Mouse (Mus musculus) forebrain, embryonic 10.5 days (tissue): ENCODE data around the gene Aebp2. TPM values are rescaled to one million over a fixed set of nuclear protein-coding genes. Genes with fewer than 3 reads are reported as not detected.

Experiments
- DNase-seq: peaks from one replicate; pipeline ENCODE4 v3.0.0-alpha.2; 2017; ENCODE audit warnings: low spot score; ENCODE audit errors: extremely low spot score
- H3K27ac ChIP-seq: fragments of 300-500 bp; sonication (generic); 2 replicates; pipeline ENCODE4 v1.5.1; 2016; ENCODE audit warnings: mild to moderate bottlenecking
- H3K27me3 ChIP-seq: fragments of 300-500 bp; sonication (generic); 2 replicates; pipeline ENCODE4 v1.6.1; 2016; ENCODE audit warnings: mild to moderate bottlenecking; ENCODE audit not compliant: poor library complexity, severe bottlenecking
- H3K36me3 ChIP-seq: fragments of 300-500 bp; sonication (generic); replicated peaks from 2 replicates; pipeline ENCODE4 v1.6.1; 2016; ENCODE audit warnings: mild to moderate bottlenecking, moderate library complexity
- H3K4me1 ChIP-seq: fragments of 300-500 bp; sonication (generic); 2 replicates; pipeline ENCODE4 v1.6.1; 2016
- H3K4me3 ChIP-seq: fragments of 300-500 bp; sonication (generic); 2 replicates; pipeline ENCODE4 v1.5.1; 2016; ENCODE audit warnings: mild to moderate bottlenecking, moderate library complexity
- H3K9me3 ChIP-seq: fragments of 300-500 bp; sonication (generic); 2 replicates; pipeline ENCODE4 v1.6.1; 2016; ENCODE audit warnings: mild to moderate bottlenecking, moderate library complexity
- WGBS: fragments of 180-500 bp; shearing (Covaris S2); methylation state at CpG from one replicate; pipeline ENCODE4 v1.1.7; 2016; 5-methylcytosine and 5-hydroxymethylcytosine counted together
- polyA plus RNA-seq: library from polyadenylated mRNA; unstranded; fragments of >200 nt; fragmentation: Nextera tagmentation; extraction: Ambion mirVana; gene quantifications from 2 replicates; pipeline ENCODE4 v1.2.1, GENCODE M21; 2016

Gene Aebp2
- polyA plus RNA-seq, 1 experiment from 2014 or later = 11.5 TPM

DNA sequence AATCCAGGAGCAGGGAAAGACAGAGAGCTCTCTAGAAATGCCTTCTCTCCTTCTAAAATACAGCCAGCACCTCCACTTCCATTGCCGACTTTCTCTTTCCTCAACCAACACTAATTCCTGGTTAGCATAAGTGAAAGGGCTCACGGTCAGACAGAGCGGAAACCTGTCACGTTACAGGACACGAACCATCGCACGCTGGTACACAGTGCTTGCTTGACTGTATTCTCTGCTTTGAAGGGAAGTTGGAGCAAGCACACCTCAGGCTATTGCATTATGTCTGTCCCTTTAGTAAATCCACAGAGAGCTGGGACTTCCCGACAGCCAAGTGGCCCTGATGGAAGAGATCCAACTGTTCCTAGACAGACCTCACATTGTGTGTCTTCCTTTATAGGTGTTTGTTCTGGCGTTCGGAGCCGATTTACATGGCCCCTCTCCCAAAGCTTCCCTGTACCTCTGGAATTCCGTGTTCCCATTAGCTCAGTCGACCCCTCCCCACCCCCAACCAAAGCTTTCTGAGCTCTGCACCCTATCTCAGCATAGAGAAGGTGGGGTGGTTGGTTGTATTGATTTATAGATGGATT is 10.5 kb upstream of the Aebp2 start:
- no peak for DNase-seq
- Histone ChIP-seq H3K4me3 (no peak overlapping the region), H3K9me3 (no peaks in the 10 kb centered on the region), H3K36me3 (no peaks in the 10 kb centered on the region), H3K4me1 (no peaks in the 10 kb centered on the region), H3K27ac (no peak overlapping the region), H3K27me3 (peaks cover 8% of the 10 kb centered on the region)
- WGBS = 82% methylated on average over 13 of the region's 13 CpGs

- no peaks in the 10 kb centered on the region for H3K27me3 ChIP-seq
- WGBS = 79% methylated on average over 3 of the region's 3 CpGs
- H3K9me3 ChIP-seq = no peaks in the 10 kb centered on the region
- no peaks in the 10 kb centered on the region for H3K4me1 ChIP-seq
- no peaks in the 10 kb centered on the region for H3K36me3 ChIP-seq
- no peak overlapping the region for H3K4me3 ChIP-seq
- DNase-seq = no peak
- H3K27ac ChIP-seq = no peak overlapping the region
These were observed 8.6 kb upstream of the Aebp2 start for GRCm38 (mm10) chr6:140613822-140614221.

GRCm38 (mm10) chr6:140614711-140615110 is 7.8 kb upstream of the Aebp2 start:
- Histone ChIP-seq H3K27ac (no peak overlapping the region), H3K4me1 (no peaks in the 10 kb centered on the region), H3K36me3 (no peaks in the 10 kb centered on the region), H3K9me3 (no peaks in the 10 kb centered on the region), H3K27me3 (no peaks in the 10 kb centered on the region), H3K4me3 (no peak overlapping the region)
- 96% methylated on average over 11 of the region's 11 CpGs for WGBS
- DNase-seq = no peak

DNA sequence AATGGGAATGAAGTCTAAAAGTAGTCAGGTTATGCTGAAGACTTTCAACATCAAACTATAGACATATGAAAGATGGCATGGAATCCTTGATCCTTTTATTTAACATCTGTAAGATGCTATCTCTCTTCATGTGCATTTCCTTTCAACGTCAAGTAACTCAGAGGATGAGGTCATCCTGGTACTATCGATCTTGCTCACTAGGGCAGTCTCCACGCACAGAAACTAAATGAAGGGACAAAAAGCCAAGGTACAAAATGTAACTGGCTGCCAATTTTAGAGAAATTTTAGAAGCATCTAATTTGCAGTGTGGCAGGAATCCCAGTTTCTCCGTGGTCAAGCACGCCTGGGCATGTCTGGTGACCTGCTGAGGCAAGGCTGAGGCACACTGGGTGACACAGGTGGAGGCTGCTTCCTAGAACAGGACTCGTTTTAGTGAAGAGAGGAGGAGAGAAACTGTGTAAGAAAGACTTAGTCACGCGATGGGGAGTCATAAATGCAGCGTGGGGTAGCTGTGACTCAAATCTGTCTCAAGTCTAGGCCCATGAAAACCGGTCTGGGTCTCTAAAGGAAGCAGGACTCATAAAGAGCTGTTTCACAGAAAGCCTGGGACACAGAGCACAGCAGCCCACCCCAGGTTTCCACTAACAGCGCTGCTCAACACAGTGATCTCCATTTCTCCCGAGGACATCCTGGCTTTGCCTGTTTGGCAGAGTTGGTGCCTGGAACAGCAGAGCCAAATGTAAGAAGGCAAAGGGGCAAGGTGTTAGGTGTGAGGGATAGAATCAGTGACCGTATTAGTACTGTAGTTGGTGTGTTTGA is 1.7 kb upstream of the Aebp2 start:
- Histone ChIP-seq H3K9me3 (no peaks in the 10 kb centered on the region), H3K27ac (no peak overlapping the region), H3K4me1 (peaks cover 17% of the 10 kb centered on the region), H3K27me3 (peaks cover 20% of the 10 kb centered on the region), H3K4me3 (no peak overlapping the region), H3K36me3 (no peaks in the 10 kb centered on the region)
- no peak for DNase-seq
- WGBS = 69% methylated on average over 13 of the region's 13 CpGs

DNA sequence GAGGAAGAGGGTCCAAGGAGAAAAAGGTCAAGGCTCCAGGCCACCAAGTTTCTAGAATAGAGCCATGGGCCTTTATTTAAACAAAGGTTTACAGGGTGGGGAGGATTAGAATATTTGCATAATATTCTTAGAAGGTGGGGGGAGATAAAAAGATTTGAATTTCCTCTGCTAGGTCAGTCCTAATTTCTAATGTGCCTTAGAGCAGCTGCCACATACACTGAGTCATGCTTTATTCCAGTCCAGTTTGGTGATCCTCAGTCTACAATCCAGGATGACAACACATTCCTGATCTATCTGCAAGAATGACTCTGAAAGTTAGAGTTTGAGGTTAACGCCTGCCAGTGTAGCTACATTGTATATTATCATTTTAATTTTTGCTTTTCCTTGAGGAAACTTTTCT is 841 bp upstream of the Aebp2 start:
- H3K4me3 ChIP-seq = no peak overlapping the region
- no peaks in the 10 kb centered on the region for H3K9me3 ChIP-seq
- H3K27me3 ChIP-seq = peaks cover 20% of the 10 kb centered on the region
- no peak for DNase-seq
- H3K4me1 ChIP-seq = peaks cover 26% of the 10 kb centered on the region
- 96% methylated on average over 1 of the region's 1 CpGs for WGBS
- H3K36me3 ChIP-seq = no peaks in the 10 kb centered on the region; the same call in 1 of the 2 replicates
- H3K27ac ChIP-seq = no peak overlapping the region

- WGBS = under 1% methylated on average over 114 of the region's 117 CpGs
- Histone ChIP-seq H3K4me1 (peaks cover 41% of the 10 kb centered on the region), H3K36me3 (no peaks in the 10 kb centered on the region; the same call in 1 of the 2 replicates), H3K9me3 (no peaks in the 10 kb centered on the region), H3K27ac (peak overlapping the region; percentile 98), H3K27me3 (peaks cover 20% of the 10 kb centered on the region), H3K4me3 (peak overlapping the region; percentile 97)
- peak; percentile 85 for DNase-seq
These were observed 998 bp downstream of the Aebp2 start for GRCm38 (mm10) chr6:140623226-140624095.

- under 1% methylated on average over 79 of the region's 80 CpGs for WGBS
- peaks cover 50% of the 10 kb centered on the region for H3K4me1 ChIP-seq
- DNase-seq = peak; percentile 50
These were observed 1.9 kb downstream of the Aebp2 start for GRCm38 (mm10) chr6:140624096-140625051.

GRCm38 (mm10) chr6:140629176-140629859 is 6.9 kb downstream of the Aebp2 start:
- H3K36me3 ChIP-seq = peaks cover 14% of the 10 kb centered on the region
- no peak overlapping the region for H3K27ac ChIP-seq
- H3K9me3 ChIP-seq = no peaks in the 10 kb centered on the region
- no peaks in the 10 kb centered on the region for H3K27me3 ChIP-seq
- H3K4me3 ChIP-seq = no peak overlapping the region
- no peak for DNase-seq
- WGBS = 87% methylated on average over 4 of the region's 4 CpGs
- peaks cover 56% of the 10 kb centered on the region for H3K4me1 ChIP-seq

More at GRCm38 (mm10) chr6:140624096-140625051, 1.9 kb downstream of the Aebp2 start:
- no peaks in the 10 kb centered on the region; the same call in 1 of the 2 replicates for H3K36me3 ChIP-seq
- H3K27me3 ChIP-seq = peaks cover 20% of the 10 kb centered on the region
- H3K27ac ChIP-seq = peak overlapping the region; percentile 98
- no peaks in the 10 kb centered on the region for H3K9me3 ChIP-seq
- peak overlapping the region; percentile 97 for H3K4me3 ChIP-seq

DNA sequence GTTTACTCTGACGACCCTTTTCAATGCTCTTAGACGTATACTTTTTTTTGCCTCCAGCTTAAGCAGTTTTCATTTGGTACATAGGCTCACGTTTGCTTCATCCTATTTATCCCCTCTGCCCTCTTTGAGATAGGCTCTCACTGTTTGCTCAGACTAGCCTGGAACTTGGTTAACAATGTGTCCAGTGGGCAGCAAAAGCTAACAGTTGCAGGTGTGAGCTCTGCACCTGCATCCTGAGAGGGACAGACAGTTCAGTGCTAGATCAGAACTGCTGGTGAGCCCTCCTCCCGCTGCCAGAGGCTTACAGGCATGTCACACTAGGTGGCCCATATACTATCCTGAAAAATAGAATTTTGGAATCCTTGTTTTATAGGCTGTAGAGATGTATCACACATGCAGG is 7.8 kb downstream of the Aebp2 start:
- Histone ChIP-seq H3K27ac (no peak overlapping the region), H3K4me3 (no peak overlapping the region), H3K9me3 (no peaks in the 10 kb centered on the region), H3K4me1 (peaks cover 51% of the 10 kb centered on the region), H3K27me3 (no peaks in the 10 kb centered on the region), H3K36me3 (peaks cover 23% of the 10 kb centered on the region)
- 53% methylated on average over 4 of the region's 4 CpGs for WGBS
- no peak for DNase-seq

- Histone ChIP-seq H3K4me3 (no peak overlapping the region), H3K9me3 (no peaks in the 10 kb centered on the region), H3K36me3 (peaks cover 57% of the 10 kb centered on the region), H3K27ac (no peak overlapping the region), H3K4me1 (peaks cover 21% of the 10 kb centered on the region), H3K27me3 (no peaks in the 10 kb centered on the region)
- no peak for DNase-seq
- whole genome bisulfite sequencing = 94% methylated on average over 8 of the region's 8 CpGs
These were observed 11.2 kb downstream of the Aebp2 start for GRCm38 (mm10) chr6:140633616-140634015.

DNA sequence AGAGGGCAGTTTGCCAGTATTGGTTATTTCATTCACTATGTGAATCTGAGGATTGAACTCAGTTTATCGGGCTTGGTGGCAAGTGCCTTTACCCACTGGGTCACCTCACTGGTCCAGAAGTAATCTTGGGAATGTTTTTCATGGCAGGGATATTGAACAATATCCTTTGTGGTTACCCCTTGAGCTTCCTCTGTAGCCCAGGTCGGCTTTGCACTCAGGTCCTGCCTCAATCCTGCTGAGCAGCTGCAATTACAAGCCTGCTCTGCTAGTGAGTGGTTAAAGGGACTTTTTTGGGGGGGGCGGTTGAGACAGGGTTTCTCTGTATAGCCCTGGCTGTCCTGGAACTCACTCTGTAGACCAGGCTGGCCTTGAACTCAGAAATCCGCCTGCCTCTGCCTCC is 13.8 kb downstream of the Aebp2 start:
- DNase-seq = no peak
- Histone ChIP-seq H3K9me3 (no peaks in the 10 kb centered on the region), H3K27me3 (no peaks in the 10 kb centered on the region), H3K4me3 (no peak overlapping the region), H3K36me3 (peaks cover 81% of the 10 kb centered on the region), H3K4me1 (no peaks in the 10 kb centered on the region), H3K27ac (no peak overlapping the region)
- 87% methylated on average over 4 of the region's 4 CpGs for WGBS
